Mouse (Mus musculus): ENCODE measurements around the gene Eloa. TPM values are rescaled to one million over a fixed set of nuclear protein-coding genes. Genes with fewer than 3 reads are reported as not detected.

Eloa gene
- 36.0 TPM for total RNA-seq (2023)

GRCm38 (mm10) chr4:136021549-136022047 is at the start of gene Eloa:
Gene Eloa, minus strand, starts transcription at chr4:136021763.

DNA sequence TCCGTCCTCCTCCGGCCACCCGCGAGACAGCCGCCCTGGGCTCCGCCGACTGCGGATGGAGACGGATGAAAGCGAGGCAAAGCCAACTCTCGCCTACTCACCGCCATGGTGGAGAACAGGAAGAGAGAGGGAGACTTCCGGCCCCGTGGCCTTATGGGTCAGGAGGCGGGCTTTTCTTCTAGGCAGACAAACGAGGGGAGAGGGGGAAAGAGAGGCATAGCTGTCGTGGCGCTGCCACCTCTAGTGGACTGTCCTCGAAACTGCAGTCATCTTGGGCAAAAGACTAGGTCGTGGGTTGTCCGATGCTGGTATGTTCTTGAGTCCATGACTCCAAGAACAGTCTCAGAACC is 31.7 kb upstream of the Eloa start, which contains the start of gene Rpl11:
Rpl11 (minus strand) TSS at position 182 of the 350 bp plus-strand sequence.

DNA sequence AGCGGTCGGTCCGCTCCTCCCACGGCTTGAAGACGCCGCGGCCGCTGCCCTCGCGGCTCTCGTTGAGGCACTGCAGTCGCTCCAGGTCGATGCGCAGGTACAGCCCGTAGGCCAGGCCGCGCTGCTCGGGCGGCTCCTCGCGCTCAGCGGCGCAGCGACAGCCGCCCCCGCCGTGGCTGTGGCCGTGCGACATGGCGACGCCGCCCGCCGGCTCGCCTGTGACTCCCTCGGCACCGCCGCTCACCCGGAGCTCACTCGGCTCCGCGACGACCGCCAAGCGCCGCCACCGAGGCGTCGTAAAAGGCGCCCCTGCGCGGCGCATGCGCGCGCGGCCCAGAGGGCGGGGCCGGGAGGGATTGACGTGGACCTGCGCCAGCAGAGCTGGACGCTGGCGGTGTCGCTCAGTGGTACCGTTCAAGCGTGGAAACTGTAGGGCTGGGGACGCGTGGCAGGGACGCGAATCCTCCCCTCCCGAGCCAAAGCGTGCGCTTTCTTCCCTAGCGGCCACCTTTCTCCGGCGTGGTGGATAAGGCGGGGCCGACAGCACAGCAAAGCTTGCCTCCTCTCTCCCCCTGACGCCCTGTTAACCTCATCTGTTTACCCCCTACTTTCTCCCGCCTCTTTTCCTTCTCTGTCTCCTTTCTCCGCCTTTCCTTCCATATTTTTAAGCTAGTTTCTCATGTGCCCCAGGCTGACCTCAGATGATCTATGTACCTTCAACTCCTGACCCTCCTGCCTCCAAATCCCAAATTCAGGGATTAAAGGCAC is 34.4 kb downstream of the Eloa start, which contains the start of gene Pithd1:
Pithd1 (minus strand) TSS at position 322 of the 768 bp plus-strand sequence.

DNA sequence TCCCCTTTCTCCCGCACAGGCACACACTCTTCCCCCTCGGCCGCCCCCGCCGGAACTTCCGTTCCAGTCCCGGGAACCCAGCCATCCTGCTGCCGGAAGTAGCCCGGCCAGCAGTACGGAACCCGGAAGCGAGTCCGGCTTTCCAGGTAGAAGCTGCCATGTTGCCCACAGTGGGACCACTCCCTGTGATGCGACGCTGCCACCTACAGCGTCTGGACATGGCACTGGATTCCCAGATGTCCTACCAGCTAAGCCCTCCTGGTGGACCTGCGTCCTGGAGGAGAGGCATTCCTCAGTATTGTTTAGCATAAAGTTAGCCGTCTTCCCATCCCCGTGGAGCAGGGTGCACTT is 49.0 kb downstream of the Eloa start, which contains the start of gene Lypla2:
Lypla2 (minus strand) TSS at position 71 of the 351 bp plus-strand sequence.

GRCm38 (mm10) chr4:135963457-135964193 is 57.9 kb downstream of the Eloa start, which contains the start of gene Gale:
Gene Gale, plus strand, starts transcription at chr4:135963727.

Other genes starting within 250 kb of the Eloa start
- gene Srsf10, start 166.0 kb downstream of the Eloa start, total RNA-seq (2023), result 163 TPM
- 85.2 TPM for gene Pnrc2, start 147.9 kb downstream of the Eloa start, total RNA-seq (2023)
- 20.3 TPM for gene Cnr2, start 126.4 kb downstream of the Eloa start, total RNA-seq (2023)
- 49.2 TPM for gene Fuca1, start 101.0 kb downstream of the Eloa start, total RNA-seq (2023)
- 27.3 TPM for gene Hmgcl, start 75.3 kb downstream of the Eloa start, total RNA-seq (2023)
- gene Gale, start 58.0 kb downstream of the Eloa start, total RNA-seq (2023), result 6.7 TPM
- gene Lypla2, start 49.1 kb downstream of the Eloa start, total RNA-seq (2023), result 95.1 TPM
- 27.2 TPM for gene Pithd1, start 34.5 kb downstream of the Eloa start, total RNA-seq (2023)
- gene Rpl11, start 31.7 kb upstream of the Eloa start, total RNA-seq (2023), result 1,200 TPM
- gene Id3, start 121.7 kb upstream of the Eloa start, total RNA-seq (2023), result 18.5 TPM
- 11.7 TPM for gene E2f2, start 150.6 kb upstream of the Eloa start, total RNA-seq (2023)
- 0.35 TPM for gene Asap3, start 184.6 kb upstream of the Eloa start, total RNA-seq (2023)
- gene Tcea3, start 226.0 kb upstream of the Eloa start, total RNA-seq (2023), result 0.91 TPM

All from CD4-positive naive resting alpha-beta T cell, adult 76 days (primary cell).